Mouse (Mus musculus): ENCODE measurements around the gene Med24.

GRCm38 (mm10) chr11:98731134-98731533, 1.9 kb upstream of the Med24 start:
- TF ChIP-seq CTCF (IDR thresholded peaks at IDR 0.05; ENCODE audit: control insufficient read depth, insufficient read depth, insufficient read length) (no peak), MAX (IDR thresholded peaks at IDR 0.05) (no peak), MYOG (IDR thresholded peaks at IDR 0.05; ENCODE audit: control insufficient read depth, extremely low read depth, insufficient read length) (no peak)

Measured in C2C12 (cell line).